Mouse (Mus musculus): Measurements from ENCODE around the gene Olfr658.

DNA sequence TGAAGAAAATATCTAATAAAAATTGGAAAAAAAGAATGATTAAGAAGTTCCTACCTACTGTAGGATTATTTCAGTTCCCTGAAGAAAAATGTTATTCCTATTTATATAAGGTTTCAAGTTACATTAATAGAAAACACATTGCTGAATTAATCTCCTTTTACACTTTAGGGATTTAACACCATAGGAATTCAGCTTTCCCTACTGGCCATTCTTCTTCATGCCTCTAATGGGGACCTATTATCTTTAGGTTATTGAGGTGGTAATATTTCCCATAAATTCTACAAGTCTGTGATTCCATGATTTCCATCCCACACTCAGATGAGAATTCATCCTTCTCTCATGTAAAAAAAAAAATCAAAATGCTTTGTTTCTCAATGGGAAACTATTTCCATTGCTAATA is 22.6 kb downstream of the Olfr658 start, which contains the start of gene Olfr657:
- TF ChIP-seq CTCF (IDR thresholded peaks at IDR 0.05; ENCODE audit: low read depth, low read length) (no peak), TAL1 (conservative IDR thresholded peaks at IDR 0.05; ENCODE audit: low read depth, low read length) (no peak), GATA1 (IDR thresholded peaks at IDR 0.05; ENCODE audit: borderline replicate concordance, low read length) (no peak), POLR2AphosphoS5 (IDR thresholded peaks at IDR 0.05; ENCODE audit: insufficient replicate concordance, low read depth, low read length) (no peak), GATA2 (IDR thresholded peaks at IDR 0.05; ENCODE audit: borderline replicate concordance, low read depth, low read length) (no peak)

Data from G1E (cell line).